Mouse (Mus musculus): ENCODE data around the gene Dnaaf2. TPM values are rescaled to one million over a fixed set of nuclear protein-coding genes. Genes with fewer than 3 reads are reported as not detected.

Dnaaf2 gene
- 11.5 and 13.1 TPM in 2 replicates for polyA plus RNA-seq (2014; fragmentation: Nextera tagmentation; extraction: Ambion mirVana)

- Histone ChIP-seq H3K4me2 (ENCODE audit: low read depth, low read length) (peak within 1 kb of the TSS; percentile 95), H3K4me3 (ENCODE audit: low read depth, low read length) (peak within 1 kb of the TSS; percentile 96), H3K9ac (replicated peaks; ENCODE audit: low read length) (peak within 1 kb of the TSS; percentile 86), H3K4me1 (ENCODE audit: control insufficient read depth, insufficient read depth, low read length) (no peaks in the 10 kb centered on the region), H3K9me3 (replicated peaks; ENCODE audit: control insufficient read depth, low read length) (no peaks in the 10 kb centered on the region), H3K27ac (replicated peaks; ENCODE audit: low read depth, low read length) (peak within 1 kb of the TSS; percentile 74), H3K36me3 (replicated peaks; ENCODE audit: control insufficient read depth, insufficient read depth, low read depth, low read length) (no peaks in the 10 kb centered on the region; the same call in 1 of the 2 replicates), H3K27me3 (ENCODE audit: control insufficient read depth, insufficient read depth, low read length) (no peaks in the 10 kb centered on the region)
- WGBS: 0% methylated on average over 18 of the region's 18 CpGs
- DNase-seq (ENCODE audit: low spot score) (peak; percentile 80), ATAC-seq (replicated peaks; ENCODE audit: insufficient number of reproducible peaks, low FRiP score, low TSS enrichment, low read depth) (peak; percentile 11; the same call in 1 of the 2 replicates)
These were observed at the start of gene Dnaaf2 for GRCm38 (mm10) chr12:69198164-69198535. Gene Dnaaf2 (minus strand): TSS chr12:69198429.

- WGBS: under 1% methylated on average over 64 of the region's 64 CpGs
- ATAC-seq (replicated peaks; ENCODE audit: insufficient number of reproducible peaks, low FRiP score, low TSS enrichment, low read depth): peak; percentile 91
- Histone ChIP-seq H3K4me1 (ENCODE audit: control insufficient read depth, insufficient read depth, low read length) (no peaks in the 10 kb centered on the region), H3K27ac (replicated peaks; ENCODE audit: low read depth, low read length) (peak overlapping the region; percentile 65; the same call in 1 of the 2 replicates), H3K9ac (replicated peaks; ENCODE audit: low read length) (peak overlapping the region; percentile 89), H3K27me3 (ENCODE audit: control insufficient read depth, insufficient read depth, low read length) (no peaks in the 10 kb centered on the region), H3K9me3 (replicated peaks; ENCODE audit: control insufficient read depth, low read length) (no peaks in the 10 kb centered on the region), H3K4me2 (ENCODE audit: low read depth, low read length) (peak overlapping the region; percentile 59), H3K4me3 (ENCODE audit: low read depth, low read length) (peak overlapping the region; percentile 71), H3K36me3 (replicated peaks; ENCODE audit: control insufficient read depth, insufficient read depth, low read depth, low read length) (no peaks in the 10 kb centered on the region)
- peak; percentile 78 for DNase-seq (ENCODE audit: low spot score)
These were observed 43.7 kb upstream of the Dnaaf2 start for GRCm38 (mm10) chr12:69241771-69242431.

GRCm38 (mm10) chr12:69241405-69241770, 43.2 kb upstream of the Dnaaf2 start:
- Histone ChIP-seq H3K9ac (replicated peaks; ENCODE audit: low read length) (peak overlapping the region; percentile 89), H3K27me3 (ENCODE audit: control insufficient read depth, insufficient read depth, low read length) (no peaks in the 10 kb centered on the region), H3K4me3 (ENCODE audit: low read depth, low read length) (peak overlapping the region; percentile 71), H3K27ac (replicated peaks; ENCODE audit: low read depth, low read length) (peak overlapping the region; percentile 65; the same call in 1 of the 2 replicates), H3K9me3 (replicated peaks; ENCODE audit: control insufficient read depth, low read length) (no peaks in the 10 kb centered on the region), H3K36me3 (replicated peaks; ENCODE audit: control insufficient read depth, insufficient read depth, low read depth, low read length) (no peaks in the 10 kb centered on the region), H3K4me2 (ENCODE audit: low read depth, low read length) (peak overlapping the region; percentile 59), H3K4me1 (ENCODE audit: control insufficient read depth, insufficient read depth, low read length) (no peaks in the 10 kb centered on the region)
- ATAC-seq (replicated peaks; ENCODE audit: insufficient number of reproducible peaks, low FRiP score, low TSS enrichment, low read depth) (peak; percentile 30), DNase-seq (ENCODE audit: low spot score) (peak; percentile 6)
- 0% methylated on average over 3 of the region's 3 CpGs for WGBS

GRCm38 (mm10) chr12:69240876-69241275, 42.6 kb upstream of the Dnaaf2 start, which contains the start of gene Klhdc1:
Gene Klhdc1 (plus strand): TSS chr12:69241176.
- Histone ChIP-seq H3K4me1 (ENCODE audit: control insufficient read depth, insufficient read depth, low read length) (no peaks in the 10 kb centered on the region), H3K27ac (replicated peaks; ENCODE audit: low read depth, low read length) (peak within 1 kb of the TSS; percentile 65; the same call in 1 of the 2 replicates), H3K27me3 (ENCODE audit: control insufficient read depth, insufficient read depth, low read length) (no peaks in the 10 kb centered on the region), H3K4me2 (ENCODE audit: low read depth, low read length) (peak within 1 kb of the TSS; percentile 59), H3K9ac (replicated peaks; ENCODE audit: low read length) (peak within 1 kb of the TSS; percentile 89), H3K4me3 (ENCODE audit: low read depth, low read length) (peak within 1 kb of the TSS; percentile 71), H3K36me3 (replicated peaks; ENCODE audit: control insufficient read depth, insufficient read depth, low read depth, low read length) (no peaks in the 10 kb centered on the region), H3K9me3 (replicated peaks; ENCODE audit: control insufficient read depth, low read length) (no peaks in the 10 kb centered on the region)
- WGBS: 69% methylated on average over 6 of the region's 6 CpGs
- no peak for DNase-seq (ENCODE audit: low spot score)
- ATAC-seq (replicated peaks; ENCODE audit: insufficient number of reproducible peaks, low FRiP score, low TSS enrichment, low read depth): no peak

GRCm38 (mm10) chr12:69238284-69238683, 40.1 kb upstream of the Dnaaf2 start:
- H3K9ac ChIP-seq (replicated peaks; ENCODE audit: low read length): no peak overlapping the region
- H3K27me3 ChIP-seq (ENCODE audit: control insufficient read depth, insufficient read depth, low read length): no peaks in the 10 kb centered on the region
- H3K27ac ChIP-seq (replicated peaks; ENCODE audit: low read depth, low read length): no peak overlapping the region
- H3K36me3 ChIP-seq (replicated peaks; ENCODE audit: control insufficient read depth, insufficient read depth, low read depth, low read length): no peaks in the 10 kb centered on the region
- ATAC-seq (replicated peaks; ENCODE audit: insufficient number of reproducible peaks, low FRiP score, low TSS enrichment, low read depth) (no peak), DNase-seq (ENCODE audit: low spot score) (no peak)
- H3K4me1 ChIP-seq (ENCODE audit: control insufficient read depth, insufficient read depth, low read length): no peaks in the 10 kb centered on the region
- H3K9me3 ChIP-seq (replicated peaks; ENCODE audit: control insufficient read depth, low read length): no peaks in the 10 kb centered on the region
- no peak overlapping the region for H3K4me2 ChIP-seq (ENCODE audit: low read depth, low read length)
- H3K4me3 ChIP-seq (ENCODE audit: low read depth, low read length): no peak overlapping the region
- 35% methylated on average over 3 of the region's 3 CpGs for WGBS

- no peak overlapping the region for H3K4me3 ChIP-seq (ENCODE audit: low read depth, low read length)
- ATAC-seq (replicated peaks; ENCODE audit: insufficient number of reproducible peaks, low FRiP score, low TSS enrichment, low read depth) (no peak), DNase-seq (ENCODE audit: low spot score) (no peak)
- no peak overlapping the region for H3K9ac ChIP-seq (replicated peaks; ENCODE audit: low read length)
- H3K27me3 ChIP-seq (ENCODE audit: control insufficient read depth, insufficient read depth, low read length): no peaks in the 10 kb centered on the region
- H3K36me3 ChIP-seq (replicated peaks; ENCODE audit: control insufficient read depth, insufficient read depth, low read depth, low read length): no peaks in the 10 kb centered on the region
- no peaks in the 10 kb centered on the region for H3K9me3 ChIP-seq (replicated peaks; ENCODE audit: control insufficient read depth, low read length)
- H3K27ac ChIP-seq (replicated peaks; ENCODE audit: low read depth, low read length): no peak overlapping the region
- H3K4me1 ChIP-seq (ENCODE audit: control insufficient read depth, insufficient read depth, low read length): no peaks in the 10 kb centered on the region
- H3K4me2 ChIP-seq (ENCODE audit: low read depth, low read length): no peak overlapping the region
- WGBS: 88% methylated on average over 6 of the region's 6 CpGs
These were observed 37.6 kb upstream of the Dnaaf2 start for GRCm38 (mm10) chr12:69235782-69236181.

GRCm38 (mm10) chr12:69229251-69229650, 31.0 kb upstream of the Dnaaf2 start:
- Histone ChIP-seq H3K9me3 (replicated peaks; ENCODE audit: control insufficient read depth, low read length) (no peaks in the 10 kb centered on the region), H3K36me3 (replicated peaks; ENCODE audit: control insufficient read depth, insufficient read depth, low read depth, low read length) (no peaks in the 10 kb centered on the region), H3K4me1 (ENCODE audit: control insufficient read depth, insufficient read depth, low read length) (no peaks in the 10 kb centered on the region), H3K9ac (replicated peaks; ENCODE audit: low read length) (no peak overlapping the region), H3K27ac (replicated peaks; ENCODE audit: low read depth, low read length) (no peak overlapping the region), H3K4me3 (ENCODE audit: low read depth, low read length) (no peak overlapping the region), H3K27me3 (ENCODE audit: control insufficient read depth, insufficient read depth, low read length) (no peaks in the 10 kb centered on the region), H3K4me2 (ENCODE audit: low read depth, low read length) (no peak overlapping the region)
- no peak for DNase-seq (ENCODE audit: low spot score)
- no peak for ATAC-seq (replicated peaks; ENCODE audit: insufficient number of reproducible peaks, low FRiP score, low TSS enrichment, low read depth)
- WGBS: 65% methylated on average over 2 of the region's 2 CpGs

- peak within 1 kb of the TSS; percentile 72 for H3K9ac ChIP-seq (replicated peaks; ENCODE audit: low read length)
- under 1% methylated on average over 37 of the region's 37 CpGs for WGBS
- H3K9me3 ChIP-seq (replicated peaks; ENCODE audit: control insufficient read depth, low read length): no peaks in the 10 kb centered on the region
- ATAC-seq (replicated peaks; ENCODE audit: insufficient number of reproducible peaks, low FRiP score, low TSS enrichment, low read depth) (peak; percentile 91), DNase-seq (ENCODE audit: low spot score) (peak; percentile 90)
- H3K27ac ChIP-seq (replicated peaks; ENCODE audit: low read depth, low read length): peak within 1 kb of the TSS; percentile 57
- H3K4me1 ChIP-seq (ENCODE audit: control insufficient read depth, insufficient read depth, low read length): no peaks in the 10 kb centered on the region
- no peaks in the 10 kb centered on the region for H3K36me3 ChIP-seq (replicated peaks; ENCODE audit: control insufficient read depth, insufficient read depth, low read depth, low read length)
- peak within 1 kb of the TSS; percentile 44 for H3K4me2 ChIP-seq (ENCODE audit: low read depth, low read length)
- H3K4me3 ChIP-seq (ENCODE audit: low read depth, low read length): peak within 1 kb of the TSS; percentile 53
- H3K27me3 ChIP-seq (ENCODE audit: control insufficient read depth, insufficient read depth, low read length): no peaks in the 10 kb centered on the region
These were observed 29.7 kb upstream of the Dnaaf2 start, which contains the start of gene Pole2 for GRCm38 (mm10) chr12:69227776-69228466. Gene Pole2 (minus strand): TSS chr12:69228195.

Data from embryonic facial prominence, embryonic 11.5 days (tissue).